Mouse (Mus musculus) heart, postnatal 36 days (tissue): Measurements from ENCODE around the gene Myh7b. TPM values are rescaled to one million over a fixed set of nuclear protein-coding genes. Genes with fewer than 3 reads are reported as not detected.
A peak's percentile ranks its signal among the peaks of the same experiment; 100 is the strongest.

ENCODE experiments used
- DNase-seq, 2 experiments: peaks; one replicate each; pipeline ENCODE4 v3.0.0; 2021 to 2022
- intact Hi-C: fragments of 180-260 bp; cut with DNase I; formaldehyde crosslinking; loops from one replicate; pipeline ENCODE4 v1.15.1; 2025
- total RNA-seq, 2 experiments: library from RNA; stranded (reverse); gene quantifications; 2 replicates each; pipeline ENCODE4 v1.2.3; 2021

Myh7b gene
- total RNA-seq, 2 experiments from 2014 or later: 25.3 to 30.2 TPM

DNA sequence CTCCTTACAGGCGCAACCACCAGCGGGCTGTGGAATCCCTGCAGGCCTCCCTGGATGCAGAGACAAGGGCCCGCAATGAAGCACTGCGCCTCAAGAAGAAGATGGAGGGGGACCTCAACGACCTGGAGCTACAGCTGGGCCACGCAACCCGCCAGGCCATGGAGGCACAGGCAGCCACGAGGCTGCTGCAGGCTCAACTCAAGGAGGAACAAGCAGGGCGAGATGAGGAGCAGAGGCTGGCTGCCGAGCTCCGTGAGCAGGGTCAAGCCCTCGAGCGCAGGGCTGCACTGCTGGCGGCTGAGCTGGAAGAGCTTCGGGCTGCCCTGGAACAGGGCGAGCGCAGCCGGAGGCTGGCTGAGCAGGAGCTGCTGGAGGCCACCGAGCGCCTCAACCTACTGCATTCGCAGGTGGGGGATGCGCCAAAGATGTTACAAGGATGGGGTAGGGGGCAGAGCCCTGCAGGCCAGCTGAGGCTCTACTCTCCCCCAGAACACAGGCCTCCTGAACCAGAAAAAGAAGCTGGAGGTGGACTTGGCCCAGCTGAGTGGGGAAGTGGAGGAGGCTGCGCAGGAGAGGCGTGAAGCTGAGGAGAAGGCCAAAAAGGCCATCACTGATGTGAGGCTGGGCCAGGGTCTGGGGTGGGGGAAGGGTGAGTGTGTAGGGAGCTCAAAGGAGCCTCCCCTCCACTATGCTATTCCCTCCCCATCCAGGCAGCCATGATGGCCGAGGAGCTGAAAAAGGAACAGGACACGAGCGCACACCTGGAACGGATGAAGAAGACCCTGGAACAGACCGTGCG, 21.3 kb downstream of the Myh7b start:
- intact Hi-C loops: no loop called here
- DNase-seq: no peak

DNA sequence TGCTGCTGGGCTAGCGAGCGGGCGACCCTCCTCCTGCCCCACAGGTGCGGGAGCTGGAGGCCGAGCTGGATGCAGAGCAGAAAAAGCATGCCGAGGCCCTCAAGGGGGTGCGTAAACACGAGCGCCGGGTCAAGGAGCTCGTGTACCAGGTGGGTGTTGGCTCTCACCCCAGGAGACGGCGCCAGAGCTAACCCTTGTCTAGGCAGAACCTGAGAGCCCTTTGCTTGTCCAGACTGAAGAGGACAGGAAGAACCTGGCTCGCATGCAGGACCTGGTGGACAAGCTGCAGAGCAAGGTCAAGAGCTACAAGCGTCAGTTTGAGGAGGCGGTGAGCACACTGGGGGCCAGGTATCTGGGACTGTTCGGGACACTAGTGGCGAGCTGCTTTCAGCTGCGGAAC, 22.1 kb downstream of the Myh7b start:
- intact Hi-C loops: no loop called here
- DNase-seq: no peak

- intact Hi-C loops: no loop called here
Observed at GRCm38 (mm10) chr2:155633731-155634130, 22.7 kb downstream of the Myh7b start.

GRCm38 (mm10) chr2:155634562-155634961, 23.6 kb downstream of the Myh7b start:
- intact Hi-C loops: no loop called here
- no peak for DNase-seq

More at GRCm38 (mm10) chr2:155633731-155634130, 22.7 kb downstream of the Myh7b start:
- DNase-seq: no peak

- no peak for DNase-seq
- intact Hi-C loops: no loop called here
Observed at GRCm38 (mm10) chr2:155635961-155636360, 24.9 kb downstream of the Myh7b start.

GRCm38 (mm10) chr2:155636881-155637280, 25.9 kb downstream of the Myh7b start:
- intact Hi-C loops: no loop called here
- no peak for DNase-seq

- intact Hi-C loops: no loop called here
- DNase-seq: no peak
Observed at GRCm38 (mm10) chr2:155637411-155637810, 26.4 kb downstream of the Myh7b start.

DNA sequence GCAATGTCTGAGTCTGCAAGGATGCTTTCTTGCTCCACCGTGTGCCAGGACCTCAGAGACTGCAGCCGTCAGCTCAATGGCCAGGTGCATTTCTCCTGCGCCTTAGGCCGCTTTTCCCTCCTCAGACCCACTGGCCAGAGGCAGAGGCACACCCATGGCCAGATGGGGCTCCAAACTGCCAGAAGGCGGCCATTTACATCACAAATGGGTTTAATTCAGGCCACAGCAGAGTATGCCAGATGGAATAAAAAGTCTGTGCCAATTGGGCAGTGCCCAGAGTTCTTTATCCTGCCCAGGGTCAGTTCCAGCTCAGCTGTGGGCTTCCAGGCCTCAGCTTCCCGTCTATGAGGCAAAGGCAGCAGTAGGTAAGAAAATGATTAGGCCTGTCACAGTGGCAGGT, 29.6 kb downstream of the Myh7b start:
- intact Hi-C loops: no loop called here
- no peak for DNase-seq

DNA sequence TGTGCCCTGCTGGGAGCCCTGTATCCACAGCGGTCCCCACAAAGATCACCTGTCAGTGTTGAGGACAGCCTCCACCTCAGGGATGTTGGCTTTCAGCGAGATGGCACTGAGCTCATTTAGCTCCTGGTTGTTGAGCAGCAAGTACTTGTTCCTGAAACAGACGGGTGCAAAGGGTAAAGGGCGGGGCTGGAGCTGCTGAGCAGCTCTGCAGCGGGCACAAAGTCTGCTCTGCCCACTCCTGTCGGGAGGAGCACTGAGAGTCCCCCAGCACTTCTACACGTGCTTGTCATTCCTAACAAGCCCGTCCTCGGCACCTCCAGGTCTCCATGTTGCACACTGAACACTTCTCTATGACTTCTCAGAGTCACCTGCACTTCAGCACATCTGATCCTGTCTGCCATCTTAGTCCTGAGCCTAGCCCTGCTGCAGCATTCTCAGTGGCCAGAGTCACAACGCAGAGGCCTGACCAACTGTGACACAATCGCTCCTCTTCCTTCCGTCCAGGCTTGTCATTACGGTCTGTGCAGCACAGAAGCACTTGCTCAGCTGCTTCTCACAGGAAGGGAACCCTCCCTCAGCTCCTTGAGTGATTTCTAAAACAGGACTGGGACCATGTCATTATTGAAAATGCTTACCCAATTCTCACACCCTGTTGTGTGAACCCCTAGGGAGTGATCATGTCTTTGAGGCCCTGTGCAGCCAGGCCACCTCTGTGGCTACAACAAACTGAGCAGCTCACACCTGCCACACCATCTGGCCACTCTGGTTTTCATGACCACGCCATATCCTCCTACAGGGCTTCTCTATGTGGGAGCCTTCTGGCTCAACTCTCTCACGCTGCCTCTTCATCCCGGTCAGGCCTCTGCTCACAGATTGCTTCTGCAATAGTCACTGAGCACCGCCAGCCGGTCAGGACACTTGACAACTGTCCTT, 30.8 kb downstream of the Myh7b start:
- DNase-seq: no peak

DNA sequence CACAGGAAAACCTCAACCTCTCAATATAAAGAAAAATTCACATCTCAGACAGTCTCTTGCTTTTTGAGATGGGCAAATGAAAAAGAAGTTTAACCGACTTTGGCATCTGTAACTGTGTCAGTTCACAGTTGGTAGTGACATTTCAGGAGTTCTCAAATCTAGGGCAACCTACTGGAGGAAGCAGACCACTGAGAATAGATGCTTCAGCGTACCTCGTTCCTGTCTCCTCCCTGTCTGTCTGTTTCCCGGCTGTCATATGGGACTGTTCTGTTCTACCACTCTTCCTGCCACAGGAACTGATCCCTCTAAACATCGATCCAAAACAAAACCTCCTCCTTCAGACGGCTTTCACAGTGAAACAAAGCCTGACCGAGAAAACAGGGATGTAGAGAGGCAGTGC, 34.7 kb downstream of the Myh7b start:
- DNase-seq: no peak
- intact Hi-C loops: no loop called here

More for the DNA sequence above, 30.8 kb downstream of the Myh7b start:
- intact Hi-C loops: no loop called here

DNA sequence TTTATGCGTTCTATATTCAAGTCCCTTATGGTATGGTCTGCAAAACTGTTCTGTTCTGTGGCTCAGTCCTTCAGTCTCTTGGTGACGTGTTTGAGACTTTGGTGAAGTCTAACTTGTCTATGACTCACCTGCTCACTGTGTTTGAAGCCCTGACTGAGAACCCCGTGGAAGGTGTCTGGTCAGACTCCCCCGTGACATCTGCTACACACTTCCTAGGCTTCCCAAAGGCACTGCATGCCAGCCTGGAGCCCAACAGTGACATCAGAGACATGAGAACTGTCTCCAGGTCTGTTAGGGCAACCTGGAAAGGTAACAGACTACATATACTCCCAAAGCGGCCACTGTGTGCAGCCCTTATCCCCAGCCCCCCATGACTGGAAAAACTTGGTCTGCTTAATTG, 41.6 kb downstream of the Myh7b start:
- intact Hi-C loops: no loop called here
- no peak for DNase-seq

DNA sequence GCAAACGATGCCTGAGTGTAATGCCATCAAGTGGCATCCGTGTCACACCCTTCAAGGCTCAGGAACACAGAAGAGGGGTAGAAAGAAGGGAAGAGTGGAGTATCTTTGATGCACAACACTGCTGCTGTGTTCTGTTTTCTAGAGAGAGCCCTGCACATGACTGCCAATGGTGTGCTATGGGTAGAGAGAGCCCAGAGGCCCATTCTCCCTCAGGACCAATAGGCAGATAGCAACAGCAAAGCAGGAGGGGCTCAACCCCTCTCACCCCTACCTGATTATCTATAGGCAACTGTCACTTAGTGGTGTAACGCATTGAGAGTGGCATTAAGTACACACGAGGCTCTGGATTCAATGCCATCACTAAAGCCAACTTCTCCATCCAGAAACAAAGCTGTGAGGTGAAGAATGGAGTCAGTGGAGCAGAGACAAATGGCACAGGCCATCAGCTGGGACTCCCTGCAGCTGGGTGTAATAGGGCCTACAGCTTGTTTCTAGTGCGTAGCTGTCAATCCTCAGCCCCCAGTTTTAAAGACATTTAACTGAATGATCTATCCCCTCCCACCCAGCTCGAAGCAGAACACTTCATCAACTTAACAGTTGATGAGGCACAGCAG, 44.9 kb downstream of the Myh7b start:
- DNase-seq: no peak
- intact Hi-C loops: no loop called here

GRCm38 (mm10) chr2:155662390-155662789, 51.4 kb downstream of the Myh7b start:
- intact Hi-C loops: no loop called here
- no peak for DNase-seq

DNA sequence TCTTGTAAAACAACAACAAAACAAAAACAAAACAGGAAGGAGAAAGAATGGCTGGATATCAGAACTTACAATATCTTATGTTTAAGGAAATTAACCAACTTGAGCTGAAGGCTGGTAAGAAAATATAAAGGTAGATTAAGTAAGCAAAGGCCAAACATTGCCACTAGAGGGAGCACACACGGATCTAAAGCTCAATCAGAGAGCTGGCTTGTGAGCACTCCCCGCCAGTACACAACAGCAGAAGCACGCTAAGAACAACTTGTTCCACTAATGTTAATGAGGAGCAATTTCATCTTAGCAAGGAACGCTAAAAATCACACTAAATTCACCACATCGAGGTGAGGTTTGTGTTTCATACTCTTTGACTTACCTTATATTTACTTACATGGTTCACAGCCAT, 52.1 kb downstream of the Myh7b start:
- DNase-seq: peak; percentile 34 to 40
- intact Hi-C loops: loop anchor here (1.0 kb wide), 1 partner anchor 102 kb away; no protein-coding TSS in a partner anchor

GRCm38 (mm10) chr2:155663910-155664460, 53.0 kb downstream of the Myh7b start:
- no peak for DNase-seq
- intact Hi-C loops: loop anchor here (1.0 kb wide), 1 partner anchor 101 kb away; no protein-coding TSS in a partner anchor

DNA sequence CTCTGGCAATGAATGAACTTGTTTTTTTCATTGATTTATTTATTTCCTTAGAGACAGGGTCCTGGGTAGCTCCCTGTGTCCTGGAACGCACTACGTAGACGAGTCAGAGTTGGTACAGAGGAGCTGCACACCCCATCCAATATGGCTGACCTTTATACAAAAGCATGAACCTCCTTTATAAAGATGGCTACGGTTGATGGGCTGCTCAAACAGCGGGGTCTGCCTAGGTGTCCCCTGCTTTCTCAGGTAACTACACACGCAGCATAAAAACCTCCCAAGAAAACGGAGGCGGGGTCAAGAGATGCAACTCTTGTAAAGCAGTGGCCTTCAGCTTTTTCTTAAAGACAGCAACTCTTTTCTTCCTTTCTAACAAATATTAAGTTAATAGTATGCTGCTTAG, 56.9 kb downstream of the Myh7b start:
- no peak for DNase-seq
- intact Hi-C loops: no loop called here

DNA sequence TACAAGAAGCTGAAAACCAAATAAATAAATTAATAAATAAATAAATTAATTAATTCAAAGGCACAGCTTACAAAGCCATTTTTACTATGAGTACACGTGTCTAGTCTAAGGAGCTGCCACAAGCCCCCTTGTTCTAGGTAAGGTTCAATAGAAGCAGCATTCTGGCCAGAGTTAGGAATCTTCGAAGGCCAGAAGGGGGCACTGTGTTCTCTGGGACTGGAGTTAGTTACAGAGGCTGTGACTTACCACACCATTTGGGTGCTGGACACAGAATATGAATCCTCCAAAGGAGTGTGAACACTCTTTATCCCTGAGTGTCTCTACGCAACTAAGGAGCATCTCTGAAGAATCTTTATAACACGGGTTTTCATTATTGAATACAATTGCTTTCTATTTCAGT, 57.4 kb downstream of the Myh7b start:
- DNase-seq: peak in 1 of 2 experiments; percentile 20
- intact Hi-C loops: no loop called here

GRCm38 (mm10) chr2:155671236-155671635, 60.2 kb downstream of the Myh7b start:
- intact Hi-C loops: loop anchor here (10.0 kb wide), 1 partner anchor 274 kb away; the partner anchor contains the start of genes Gdf5 and Gm15557
- DNase-seq: peak; percentile 19 to 27

DNA sequence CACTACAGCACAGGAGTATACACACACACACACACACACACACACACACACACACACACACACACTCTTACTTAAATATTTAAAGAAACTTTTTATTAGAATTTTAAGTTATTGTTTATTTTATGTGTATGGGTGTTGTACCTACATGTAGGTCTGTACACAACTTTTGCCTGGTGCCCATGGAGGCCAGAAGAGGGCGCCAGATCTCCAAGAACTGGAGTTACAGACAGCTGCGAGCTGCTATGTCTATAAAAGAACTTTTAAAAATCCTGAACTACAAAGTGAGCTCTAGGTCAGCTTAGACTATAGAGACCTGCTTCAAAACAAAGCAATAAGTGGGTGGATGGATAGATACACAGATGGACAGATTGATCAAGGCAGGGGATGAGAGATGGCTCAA, 62.5 kb downstream of the Myh7b start:
- intact Hi-C loops: loop anchor here (10.0 kb wide), 1 partner anchor 271 kb away; the partner anchor contains the start of genes Gdf5 and Gm15557
- DNase-seq: peak; percentile 64 to 74

DNA sequence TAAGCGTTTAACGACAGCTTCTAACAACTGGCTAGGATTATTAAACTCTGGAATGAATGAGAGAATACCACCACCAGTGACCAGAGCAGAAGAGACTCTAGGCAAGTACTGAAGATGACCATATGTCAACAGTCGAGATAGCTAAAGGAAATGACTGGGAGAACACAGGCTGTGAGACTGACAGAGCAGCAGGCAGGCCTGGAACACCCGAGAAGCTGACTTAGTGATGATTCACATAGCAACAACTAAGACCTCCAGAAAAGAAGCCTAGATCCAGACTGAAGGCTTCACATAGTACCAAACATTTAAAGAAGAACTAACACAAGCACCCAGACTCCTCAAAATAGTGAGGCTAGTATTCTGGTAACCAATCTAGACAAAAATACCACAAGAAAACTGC, 64.1 kb downstream of the Myh7b start:
- no peak for DNase-seq
- intact Hi-C loops: loop anchor here (1.0 to 10.0 kb wide), 3 partner anchors 14 to 270 kb away; partner anchors contain the start of genes Gdf5, Gm15557 and Trpc4ap
